Mouse (Mus musculus): ENCODE measurements around the gene 4930595D18Rik. TPM values are rescaled to one million over a fixed set of nuclear protein-coding genes. Genes with fewer than 3 reads are reported as not detected.

Gene 4930595D18Rik
- total RNA-seq (2021) = not detected
- long read RNA-seq, experiment 1 = 0 reads
- long read RNA-seq, experiment 2 = 0 reads

GRCm38 (mm10) chr12:111184476-111184875, at the start of gene 4930595D18Rik:
Gene 4930595D18Rik (minus strand): TSS chr12:111184491.
- Histone ChIP-seq H3K4me3 (no peak within 1 kb of the TSS), H3K27ac (no peak within 1 kb of the TSS)
- intact Hi-C loops (cut with DNase I) = no loop called here
- no peak for DNase-seq (ENCODE audit: extremely low spot score in 1 of 2, low spot score in 2 of 2)
- no peak for TF ChIP-seq CTCF (IDR thresholded peaks at IDR 0.05)

- Histone ChIP-seq H3K27ac (no peak overlapping the region), H3K4me3 (no peak overlapping the region)
- TF ChIP-seq CTCF (IDR thresholded peaks at IDR 0.05) = no peak
- intact Hi-C loops (cut with DNase I) = no loop called here
- no peak for DNase-seq (ENCODE audit: extremely low spot score in 1 of 2, low spot score in 2 of 2)
Measured at GRCm38 (mm10) chr12:111233798-111234197, 49.5 kb upstream of the 4930595D18Rik start.

- Histone ChIP-seq H3K27ac (no peak overlapping the region), H3K4me3 (no peak overlapping the region)
- no peak for TF ChIP-seq CTCF (IDR thresholded peaks at IDR 0.05)
- DNase-seq (ENCODE audit: extremely low spot score in 1 of 2, low spot score in 2 of 2) = no peak
- intact Hi-C loops (cut with DNase I) = no loop called here
Measured at GRCm38 (mm10) chr12:111230793-111231192, 46.5 kb upstream of the 4930595D18Rik start.

- TF ChIP-seq CTCF (IDR thresholded peaks at IDR 0.05) = no peak
- intact Hi-C loops (cut with DNase I) = no loop called here
- H3K27ac ChIP-seq = no peak overlapping the region
Measured at GRCm38 (mm10) chr12:111228488-111228887, 44.2 kb upstream of the 4930595D18Rik start.

GRCm38 (mm10) chr12:111227410-111227809, 43.1 kb upstream of the 4930595D18Rik start:
- Histone ChIP-seq H3K4me3 (no peak overlapping the region), H3K27ac (no peak overlapping the region)
- no peak for TF ChIP-seq CTCF (IDR thresholded peaks at IDR 0.05)
- no peak for DNase-seq (ENCODE audit: extremely low spot score in 1 of 2, low spot score in 2 of 2)
- intact Hi-C loops (cut with DNase I) = no loop called here

More at GRCm38 (mm10) chr12:111228488-111228887, 44.2 kb upstream of the 4930595D18Rik start:
- no peak overlapping the region for H3K4me3 ChIP-seq
- no peak for DNase-seq (ENCODE audit: extremely low spot score in 1 of 2, low spot score in 2 of 2)

- H3K27ac ChIP-seq = no peak overlapping the region
Measured at GRCm38 (mm10) chr12:111225197-111225780, 41.0 kb upstream of the 4930595D18Rik start.

GRCm38 (mm10) chr12:111218867-111219266, 34.6 kb upstream of the 4930595D18Rik start:
- no peak for DNase-seq (ENCODE audit: extremely low spot score in 1 of 2, low spot score in 2 of 2)
- no peak for TF ChIP-seq CTCF (IDR thresholded peaks at IDR 0.05)
- intact Hi-C loops (cut with DNase I) = no loop called here
- H3K4me3 ChIP-seq = no peak overlapping the region
- H3K27ac ChIP-seq = no peak overlapping the region

More at GRCm38 (mm10) chr12:111225197-111225780, 41.0 kb upstream of the 4930595D18Rik start:
- DNase-seq (ENCODE audit: extremely low spot score in 1 of 2, low spot score in 2 of 2) = no peak
- TF ChIP-seq CTCF (IDR thresholded peaks at IDR 0.05) = no peak
- intact Hi-C loops (cut with DNase I) = no loop called here
- no peak overlapping the region for H3K4me3 ChIP-seq

GRCm38 (mm10) chr12:111211729-111212128, 27.4 kb upstream of the 4930595D18Rik start:
- intact Hi-C loops (cut with DNase I) = no loop called here
- Histone ChIP-seq H3K4me3 (no peak overlapping the region), H3K27ac (no peak overlapping the region)
- no peak for DNase-seq (ENCODE audit: extremely low spot score in 1 of 2, low spot score in 2 of 2)
- TF ChIP-seq CTCF (IDR thresholded peaks at IDR 0.05) = no peak

GRCm38 (mm10) chr12:111207641-111208040, 23.4 kb upstream of the 4930595D18Rik start:
- intact Hi-C loops (cut with DNase I) = no loop called here
- DNase-seq (ENCODE audit: extremely low spot score in 1 of 2, low spot score in 2 of 2) = no peak
- H3K4me3 ChIP-seq = no peak overlapping the region
- TF ChIP-seq CTCF (IDR thresholded peaks at IDR 0.05) = no peak; the same call in 1 of the 2 replicates
- H3K27ac ChIP-seq = no peak overlapping the region

GRCm38 (mm10) chr12:111203945-111204344, 19.7 kb upstream of the 4930595D18Rik start:
- peak overlapping the region; percentile 71; the same call in 1 of the 2 replicates for H3K27ac ChIP-seq
- DNase-seq (ENCODE audit: extremely low spot score in 1 of 2, low spot score in 2 of 2) = no peak
- no peak for TF ChIP-seq CTCF (IDR thresholded peaks at IDR 0.05)
- intact Hi-C loops (cut with DNase I) = loop anchor here (5.0 kb wide), 1 partner anchor 33 kb away; no protein-coding TSS in a partner anchor
- H3K4me3 ChIP-seq = peak overlapping the region; percentile 27

GRCm38 (mm10) chr12:111203076-111203475, 18.8 kb upstream of the 4930595D18Rik start:
- DNase-seq (ENCODE audit: extremely low spot score in 1 of 2, low spot score in 2 of 2) = no peak
- Histone ChIP-seq H3K27ac (peak overlapping the region; percentile 71), H3K4me3 (peak overlapping the region; percentile 27)

GRCm38 (mm10) chr12:111196548-111196947, 12.3 kb upstream of the 4930595D18Rik start:
- H3K27ac ChIP-seq = no peak overlapping the region
- no peak for DNase-seq (ENCODE audit: extremely low spot score in 1 of 2, low spot score in 2 of 2)
- no peak for TF ChIP-seq CTCF (IDR thresholded peaks at IDR 0.05)
- H3K4me3 ChIP-seq = no peak overlapping the region
- intact Hi-C loops (cut with DNase I) = no loop called here

More at GRCm38 (mm10) chr12:111203076-111203475, 18.8 kb upstream of the 4930595D18Rik start:
- TF ChIP-seq CTCF (IDR thresholded peaks at IDR 0.05) = no peak; the same call in none of the 2 replicates
- intact Hi-C loops (cut with DNase I) = loop anchor here (5.0 kb wide), 1 partner anchor 34 kb away; no protein-coding TSS in a partner anchor

- TF ChIP-seq CTCF (IDR thresholded peaks at IDR 0.05) = no peak
- Histone ChIP-seq H3K27ac (no peak overlapping the region), H3K4me3 (no peak overlapping the region)
- no peak for DNase-seq (ENCODE audit: extremely low spot score in 1 of 2, low spot score in 2 of 2)
- intact Hi-C loops (cut with DNase I) = no loop called here
Measured at GRCm38 (mm10) chr12:111193331-111193730, 9.0 kb upstream of the 4930595D18Rik start.
